Mouse (Mus musculus): Measurements from ENCODE around the gene Ctdnep1. TPM values are rescaled to one million over a fixed set of nuclear protein-coding genes. Genes with fewer than 3 reads are reported as not detected.

Ctdnep1 gene
- total RNA-seq, 2 experiments from 2014 or later: 107 to 116 TPM

GRCm38 (mm10) chr11:70021264-70022132 is 40.5 kb downstream of the Ctdnep1 start:
- DNase-seq (ENCODE audit: extremely low spot score in 1 of 2, low spot score in 1 of 2): peak; percentile 85 to 88

DNA sequence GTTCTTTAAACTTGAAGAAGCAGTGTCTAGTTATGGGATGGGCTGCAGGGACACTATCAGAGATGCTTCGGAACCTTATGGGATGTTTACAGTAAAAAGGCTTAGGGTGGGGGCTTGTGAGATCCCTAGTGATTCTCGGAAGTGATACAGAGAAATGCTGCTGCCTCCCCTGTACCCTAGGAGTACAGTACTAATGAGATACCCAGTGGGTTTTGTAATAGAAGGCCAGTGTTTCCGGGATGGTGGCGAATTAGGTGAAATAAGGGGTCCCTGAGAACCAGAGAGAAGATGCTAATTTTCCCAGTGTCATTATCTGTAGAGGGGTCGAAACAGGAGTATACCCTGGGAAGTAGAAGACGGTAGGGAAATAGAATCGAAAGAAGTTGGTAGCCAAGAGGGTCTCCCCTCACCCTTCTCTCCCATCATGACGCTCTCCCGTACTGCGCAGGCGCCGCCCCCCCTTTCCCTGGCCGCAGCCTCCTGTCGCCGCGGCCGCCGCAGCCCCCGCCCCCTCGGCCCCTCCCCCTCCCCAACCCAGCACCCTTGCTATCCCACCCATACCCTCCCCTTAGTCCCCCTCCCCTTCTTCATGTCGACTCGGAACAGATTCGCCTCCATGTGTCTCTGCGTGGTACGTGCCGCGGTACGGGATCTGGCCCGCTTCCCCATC is 42.7 kb downstream of the Ctdnep1 start:
- DNase-seq (ENCODE audit: extremely low spot score in 1 of 2, low spot score in 1 of 2): peak in 1 of 2 experiments; percentile 51

DNA sequence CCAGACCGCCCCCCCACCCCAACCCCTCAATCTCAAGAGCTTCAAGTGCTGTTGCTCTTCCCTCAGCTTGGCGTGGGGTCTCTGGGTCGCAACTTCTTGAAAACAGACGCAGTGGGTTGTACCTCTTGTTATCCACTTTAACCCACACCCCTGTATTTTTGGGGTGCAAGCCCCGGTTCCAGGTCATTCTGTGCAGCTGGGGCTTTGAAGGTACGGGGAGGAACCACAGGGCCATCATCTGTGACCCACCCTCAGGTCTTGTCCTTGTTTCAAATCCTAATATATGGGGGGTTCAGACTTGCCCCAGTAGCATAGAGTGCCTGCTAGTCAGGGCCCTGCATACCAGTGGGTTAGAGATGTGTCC is 43.2 kb downstream of the Ctdnep1 start:
- no peak for DNase-seq (ENCODE audit: extremely low spot score in 1 of 2, low spot score in 1 of 2)

- DNase-seq (ENCODE audit: extremely low spot score in 1 of 2, low spot score in 1 of 2): no peak
Observed at GRCm38 (mm10) chr11:70026689-70027088, 45.7 kb downstream of the Ctdnep1 start.

DNA sequence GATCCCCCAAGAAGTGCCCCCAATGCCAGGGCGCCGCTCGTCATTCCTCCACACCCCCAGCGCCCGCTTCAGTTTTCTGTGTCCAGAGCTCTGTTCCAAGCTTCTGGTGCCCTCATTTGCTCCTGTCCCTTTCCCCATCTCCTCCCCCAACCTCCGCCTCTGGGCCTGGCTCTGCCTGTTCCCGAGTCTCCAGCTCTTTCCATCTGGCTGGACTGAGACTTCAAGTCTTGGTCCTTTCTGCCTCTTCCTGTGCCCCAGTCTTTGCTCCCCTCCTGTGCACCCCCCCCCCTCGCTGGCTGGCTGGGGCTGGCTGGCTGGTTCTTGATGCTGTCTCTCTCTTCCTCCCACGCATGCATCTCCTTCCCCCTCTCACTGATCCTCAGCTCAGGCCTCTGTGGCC is 46.4 kb downstream of the Ctdnep1 start:
- DNase-seq (ENCODE audit: extremely low spot score in 1 of 2, low spot score in 1 of 2): no peak

- DNase-seq (ENCODE audit: extremely low spot score in 1 of 2, low spot score in 1 of 2): no peak
Observed at GRCm38 (mm10) chr11:70028401-70029129, 47.6 kb downstream of the Ctdnep1 start.

- DNase-seq (ENCODE audit: extremely low spot score in 1 of 2, low spot score in 1 of 2): peak; percentile 57 to 67
Observed at GRCm38 (mm10) chr11:70029130-70029801, 48.3 kb downstream of the Ctdnep1 start.

- DNase-seq (ENCODE audit: extremely low spot score in 1 of 2, low spot score in 1 of 2): no peak
Observed at GRCm38 (mm10) chr11:70029829-70030550, 49.0 kb downstream of the Ctdnep1 start.

DNA sequence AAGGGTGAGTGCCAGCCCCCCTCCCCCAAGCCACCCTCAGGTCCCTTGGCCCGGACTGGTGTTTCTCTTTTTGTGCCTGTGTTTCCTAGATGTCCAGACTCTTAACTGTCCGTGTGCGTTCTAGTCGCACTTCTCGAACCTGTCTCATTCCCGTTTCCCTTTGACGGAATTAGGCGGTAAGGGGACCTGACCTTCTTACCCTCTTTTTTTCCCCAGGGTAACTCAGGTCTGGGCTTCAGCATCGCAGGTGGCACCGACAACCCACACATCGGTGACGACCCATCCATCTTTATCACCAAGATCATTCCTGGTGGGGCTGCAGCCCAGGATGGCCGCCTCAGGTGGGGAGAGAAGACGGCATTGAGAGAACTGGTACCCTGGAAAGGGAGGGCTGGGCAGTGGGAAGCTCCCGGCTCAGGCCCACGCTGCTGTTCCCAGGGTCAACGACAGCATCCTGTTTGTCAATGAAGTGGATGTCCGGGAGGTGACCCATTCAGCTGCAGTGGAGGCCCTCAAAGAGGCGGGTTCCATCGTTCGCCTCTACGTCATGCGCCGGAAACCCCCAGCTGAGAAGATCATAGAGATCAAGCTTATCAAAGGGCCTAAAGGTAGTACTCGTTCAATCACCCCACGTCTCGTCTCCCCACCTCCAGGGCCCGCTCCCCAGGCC is 49.8 kb downstream of the Ctdnep1 start:
- DNase-seq (ENCODE audit: extremely low spot score in 1 of 2, low spot score in 1 of 2): no peak

DNA sequence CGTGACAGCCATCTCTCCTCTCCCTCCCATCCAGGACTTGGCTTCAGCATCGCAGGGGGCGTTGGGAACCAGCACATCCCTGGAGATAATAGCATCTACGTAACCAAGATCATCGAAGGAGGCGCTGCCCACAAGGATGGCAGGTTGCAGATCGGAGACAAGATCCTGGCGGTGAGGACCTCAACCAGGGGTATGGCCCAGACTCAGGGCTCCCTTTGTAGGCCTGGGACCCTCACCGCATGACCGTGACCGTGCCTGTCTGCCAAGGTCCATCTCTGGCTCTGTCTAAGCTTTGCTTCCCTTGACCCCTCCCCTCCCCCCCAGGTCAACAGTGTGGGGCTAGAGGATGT is 50.3 kb downstream of the Ctdnep1 start:
- no peak for DNase-seq (ENCODE audit: extremely low spot score in 1 of 2, low spot score in 1 of 2)

DNA sequence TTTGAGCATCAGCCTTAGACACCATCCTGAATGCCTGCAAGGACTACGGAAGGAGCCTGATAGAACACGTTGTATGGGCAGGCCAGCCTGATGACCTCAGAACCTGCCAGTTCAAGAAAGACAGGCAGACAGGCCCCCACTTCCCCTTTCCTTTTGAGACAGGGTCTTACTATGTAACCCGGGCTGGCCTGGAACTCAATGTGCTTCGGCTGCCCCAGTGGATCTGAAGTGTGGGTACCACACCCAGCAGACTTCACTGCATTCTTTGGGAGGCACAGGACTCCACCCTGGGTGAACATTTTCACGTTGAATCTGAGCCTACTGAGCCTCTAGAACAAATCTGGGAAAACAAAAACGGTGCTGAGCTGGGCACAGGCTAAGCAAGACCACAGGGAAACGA is 57.2 kb downstream of the Ctdnep1 start:
- DNase-seq (ENCODE audit: extremely low spot score in 1 of 2, low spot score in 1 of 2): no peak

GRCm38 (mm10) chr11:70039631-70040030 is 58.7 kb downstream of the Ctdnep1 start:
- no peak for DNase-seq (ENCODE audit: extremely low spot score in 1 of 2, low spot score in 1 of 2)

DNA sequence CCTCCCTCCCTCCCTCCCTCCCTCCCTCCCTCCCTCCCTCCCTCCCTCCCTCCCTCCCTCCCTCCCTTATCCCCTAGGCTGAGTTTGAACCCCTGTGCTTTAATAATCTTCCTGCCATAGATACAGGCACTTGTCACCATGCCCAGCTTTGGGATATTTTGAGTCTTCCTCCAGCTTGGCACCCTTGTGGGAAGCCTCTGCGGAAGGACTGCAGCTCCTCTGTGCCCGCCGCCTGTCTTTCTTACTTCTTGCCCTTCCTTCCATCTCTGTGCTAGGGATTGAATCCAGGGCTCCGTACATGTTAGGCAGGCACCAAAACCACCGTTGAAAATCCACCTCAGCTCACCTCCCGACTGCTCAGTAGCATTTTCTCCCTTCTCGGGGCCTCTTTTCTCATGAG is 59.2 kb downstream of the Ctdnep1 start:
- DNase-seq (ENCODE audit: extremely low spot score in 1 of 2, low spot score in 1 of 2): no peak

Small RNA genes within 50 kb of the gene (microRNA-seq; reads per million reads assigned to microRNA genes)
- gene Gm44349: 0 reads per million in 2 experiments
- gene Mir324: 8,717 to 10,852 reads per million in 2 experiments

Other genes with a start within 250 kb of the Ctdnep1 start
- gene Polr2a, start 222.5 kb upstream of the Ctdnep1 start, total RNA-seq (2021): 10 to 100 TPM; 58.6 to 69.5 TPM
- not detected for gene Slc35g3, start 219.2 kb upstream of the Ctdnep1 start, total RNA-seq (2021)
- 100 to 1,000 TPM; 110 to 118 TPM for gene Zbtb4, start 215.2 kb upstream of the Ctdnep1 start, total RNA-seq (2021)
- 1 to 10 TPM in 1 of 2 experiments, under 1 TPM in 1; 0.79 to 1.1 TPM for gene Chrnb1, start 185.2 kb upstream of the Ctdnep1 start, total RNA-seq (2021)
- 10 to 100 TPM; 28.3 to 33.3 TPM for gene Fgf11, start 179.3 kb upstream of the Ctdnep1 start, total RNA-seq (2021)
- gene Tmem102, start 175.5 kb upstream of the Ctdnep1 start, total RNA-seq (2021): not detected
- gene Gm39566, start 165.9 kb upstream of the Ctdnep1 start, total RNA-seq (2021): not detected
- not detected for gene Spem2, start 162.7 kb upstream of the Ctdnep1 start, total RNA-seq (2021)
- gene Spem1, start 159.0 kb upstream of the Ctdnep1 start, total RNA-seq (2021): under 1 TPM; 0.34 to 0.73 TPM
- 100 to 1,000 TPM; 192 to 219 TPM for gene Nlgn2, start 143.4 kb upstream of the Ctdnep1 start, total RNA-seq (2021)
- gene Tmem256, start 142.6 kb upstream of the Ctdnep1 start, total RNA-seq (2021): 100 to 1,000 TPM; 112 to 135 TPM
- 10 to 100 TPM; 16.5 to 19.0 TPM for gene Plscr3, start 134.8 kb upstream of the Ctdnep1 start, total RNA-seq (2021)
- not detected for gene Tnk1, start 122.4 kb upstream of the Ctdnep1 start, total RNA-seq (2021)
- not detected for gene Tmem95, start 103.1 kb upstream of the Ctdnep1 start, total RNA-seq (2021)
- gene Kctd11, start 99.8 kb upstream of the Ctdnep1 start, total RNA-seq (2021): 1 to 10 TPM; 1.2 to 1.3 TPM
- under 1 TPM; 0.12 to 0.19 TPM for gene Acap1, start 85.6 kb upstream of the Ctdnep1 start, total RNA-seq (2021)
- 1 to 10 TPM in 1 of 2 experiments, under 1 TPM in 1; 0.62 to 1.8 TPM for gene 2810408A11Rik, start 80.2 kb upstream of the Ctdnep1 start, total RNA-seq (2021)
- 100 to 1,000 TPM; 108 to 109 TPM for gene Neurl4, start 80.1 kb upstream of the Ctdnep1 start, total RNA-seq (2021)
- 10 to 100 TPM; 26.8 to 32.6 TPM for gene Gps2, start 67.3 kb upstream of the Ctdnep1 start, total RNA-seq (2021)
- 100 to 1,000 TPM; 426 to 481 TPM for gene Eif5a, start 59.2 kb upstream of the Ctdnep1 start, total RNA-seq (2021)
- gene Ybx2, start 45.4 kb upstream of the Ctdnep1 start, total RNA-seq (2021): 10 to 100 TPM in 1 of 2 experiments, 1 to 10 TPM in 1; 7.3 to 11.1 TPM
- gene Slc2a4, start 33.0 kb upstream of the Ctdnep1 start, total RNA-seq (2021): 1 to 10 TPM; 2.2 to 4.0 TPM
- not detected for gene Cldn7, start 16.4 kb upstream of the Ctdnep1 start, total RNA-seq (2021)
- gene Elp5, start 1.4 kb downstream of the Ctdnep1 start, total RNA-seq (2021): 10 to 100 TPM; 77.1 to 82.2 TPM
- gene Gabarap, start 10.0 kb downstream of the Ctdnep1 start, total RNA-seq (2021): 100 to 1,000 TPM; 229 to 258 TPM
- 10 to 100 TPM; 41.4 to 46.9 TPM for gene Phf23, start 14.6 kb downstream of the Ctdnep1 start, total RNA-seq (2021)
- 10 to 100 TPM; 31.2 to 37.8 TPM for gene Dvl2, start 19.4 kb downstream of the Ctdnep1 start, total RNA-seq (2021)
- 10 to 100 TPM; 56.9 to 62.4 TPM for gene Acadvl, start 34.3 kb downstream of the Ctdnep1 start, total RNA-seq (2021)
- 100 to 1,000 TPM; 857 to 887 TPM for gene Dlg4, start 35.8 kb downstream of the Ctdnep1 start, total RNA-seq (2021)
- under 1 TPM; 0.73 to 0.74 TPM for gene Asgr1, start 72.9 kb downstream of the Ctdnep1 start, total RNA-seq (2021)
- gene Asgr2, start 111.5 kb downstream of the Ctdnep1 start, total RNA-seq (2021): not detected
- under 1 TPM; 0.38 to 0.49 TPM for gene Mgl2, start 149.2 kb downstream of the Ctdnep1 start, total RNA-seq (2021)
- 1 to 10 TPM; 1.1 to 3.4 TPM for gene Clec10a, start 175.0 kb downstream of the Ctdnep1 start, total RNA-seq (2021)
- gene Slc16a11, start 231.6 kb downstream of the Ctdnep1 start, total RNA-seq (2021): 10 to 100 TPM; 28.1 to 39.2 TPM
- gene Slc16a13, start 239.9 kb downstream of the Ctdnep1 start, total RNA-seq (2021): 10 to 100 TPM in 1 of 2 experiments, 1 to 10 TPM in 1; 7.0 to 10.0 TPM
- 1 to 10 TPM; 1.2 to 2.1 TPM for gene Bcl6b, start 248.6 kb downstream of the Ctdnep1 start, total RNA-seq (2021)